Mouse (Mus musculus) cerebral cortex, adult 2 months (tissue): Measurements from ENCODE around the gene Gad1.

Source experiments
- WGBS: fragments of 180-500 bp; shearing (Covaris S2); methylation state at CpG from one replicate; pipeline ENCODE4 v1.1.7; 2018; 5-methylcytosine and 5-hydroxymethylcytosine counted together

Gene Gad1

DNA sequence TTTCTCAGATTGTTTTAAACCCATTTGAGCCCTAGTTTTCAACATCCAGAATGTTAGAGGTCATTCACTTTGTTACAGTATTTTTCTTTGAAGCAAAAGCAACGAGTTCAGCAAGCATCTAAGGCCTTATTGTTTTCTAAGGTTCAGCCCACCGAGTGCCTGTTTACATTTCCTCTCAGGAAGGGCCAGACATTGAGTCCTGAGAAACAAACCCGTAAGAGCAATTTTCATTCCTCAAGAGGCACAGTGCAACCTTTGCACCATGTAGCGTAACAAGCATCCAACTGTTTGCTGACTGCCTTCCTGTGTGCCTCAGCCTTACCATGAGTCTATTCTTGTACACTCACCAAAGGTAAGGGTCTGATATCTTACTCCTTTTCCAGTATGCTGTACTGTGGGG is at the start of gene Gad1:
TSS of gene Gad1 (plus strand) at position 301 of the 400 bp plus-strand sequence.
- WGBS = 64% methylated on average over 4 of the region's 4 CpGs

DNA sequence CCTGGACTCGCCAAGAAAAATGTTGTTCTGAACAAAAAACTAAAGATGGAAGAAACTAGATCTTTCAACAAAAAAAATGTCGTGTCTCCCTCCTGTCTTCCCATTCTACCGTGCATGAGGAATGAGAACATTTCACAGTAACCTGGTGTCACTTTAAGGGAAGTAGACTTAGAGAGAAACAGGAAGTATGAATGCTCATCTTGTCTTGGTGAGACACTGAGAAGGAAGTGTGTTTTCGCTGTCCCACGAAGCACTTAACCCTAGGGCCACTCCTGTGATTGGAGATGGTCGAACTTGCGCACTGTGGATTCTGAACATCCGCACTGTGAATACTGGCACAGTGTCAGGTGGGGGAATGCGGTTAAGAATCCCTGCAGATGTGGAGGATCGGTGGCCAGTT is 49.4 kb upstream of the Gad1 start:
- WGBS = 80% methylated on average over 10 of the region's 10 CpGs

DNA sequence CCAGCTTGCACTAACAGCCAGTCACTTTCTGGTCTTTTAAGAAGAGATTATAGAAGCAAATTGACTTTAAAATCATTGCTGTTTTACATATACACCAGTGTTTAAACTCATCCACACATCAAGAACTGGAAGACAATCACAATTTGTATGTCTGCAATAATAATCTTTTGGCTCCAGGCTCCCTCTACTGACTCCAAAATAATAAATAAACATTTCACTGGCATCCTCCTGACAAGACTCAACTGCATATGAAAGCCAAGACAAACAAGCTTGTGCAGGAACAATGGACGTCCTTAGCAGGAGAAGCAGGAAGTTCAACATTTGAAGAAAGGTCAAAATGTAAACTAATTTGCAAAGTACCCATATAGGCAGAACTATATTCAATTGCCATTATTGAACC is 47.6 kb upstream of the Gad1 start:
- WGBS = 53% methylated on average over 1 of the region's 1 CpGs

DNA sequence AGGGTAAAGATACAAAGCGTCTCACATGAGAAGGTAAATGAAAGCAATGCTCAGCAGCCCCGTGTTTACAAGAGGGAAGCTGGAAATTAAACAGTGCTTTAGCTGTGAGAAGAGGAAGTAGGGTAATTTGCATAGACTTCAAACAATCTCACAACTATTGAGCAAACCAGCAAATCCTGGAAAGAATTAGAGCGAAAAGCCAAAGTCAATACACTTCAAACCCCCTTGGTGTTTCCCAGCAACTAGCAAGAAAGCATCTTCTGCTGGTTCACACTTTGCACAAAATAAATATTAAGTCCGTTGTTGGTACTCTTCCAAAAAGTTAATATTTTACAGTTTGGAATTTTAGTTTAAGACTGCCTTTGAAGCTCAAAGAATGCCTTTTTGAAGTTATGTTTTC is 47.0 kb upstream of the Gad1 start:
- 38% methylated on average over 4 of the region's 4 CpGs for WGBS

DNA sequence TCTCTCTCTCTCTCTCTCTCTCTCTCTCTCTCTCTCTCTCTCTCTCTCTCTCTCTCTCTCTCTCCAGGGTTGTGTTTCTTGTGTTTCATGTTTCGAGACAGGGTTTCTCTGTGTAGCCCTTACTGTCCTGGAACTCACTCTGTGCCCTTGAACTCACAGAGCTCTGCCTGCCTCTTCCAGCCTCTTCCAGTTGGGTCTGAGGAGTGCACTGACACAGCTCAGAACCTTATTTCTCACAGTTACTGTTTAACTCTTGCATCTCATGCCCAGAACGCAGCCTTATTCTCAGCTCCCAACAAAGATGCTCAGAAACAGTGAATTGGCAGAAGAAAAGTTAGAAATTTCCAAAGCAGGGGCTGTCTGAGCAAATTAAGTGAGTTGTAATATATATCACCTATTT is 46.5 kb upstream of the Gad1 start:
- WGBS = 52% methylated on average over 2 of the region's 2 CpGs

DNA sequence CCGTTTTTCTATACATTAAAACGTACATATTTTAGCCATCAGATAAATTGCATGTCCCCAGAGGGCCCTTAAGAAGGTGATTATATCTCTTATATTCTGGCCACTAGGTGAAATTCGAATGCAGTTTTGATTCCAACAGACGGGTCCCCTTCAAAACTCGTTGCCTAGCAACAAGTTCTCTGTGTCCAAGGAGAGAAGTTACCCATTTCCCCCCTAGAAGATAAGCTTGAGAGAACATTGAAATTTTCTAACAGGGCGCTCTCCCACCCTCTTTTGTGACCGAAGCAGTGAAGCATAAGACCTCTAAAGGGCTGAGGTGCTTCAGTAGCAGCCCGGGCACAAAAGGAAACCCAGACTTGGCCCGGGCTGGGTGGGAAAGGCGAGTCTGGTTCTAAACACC is 44.4 kb upstream of the Gad1 start, which contains the start of gene Erich2:
TSS of gene Erich2 (plus strand) at position 324 of the 400 bp plus-strand sequence.
- 16% methylated on average over 10 of the region's 10 CpGs for WGBS

DNA sequence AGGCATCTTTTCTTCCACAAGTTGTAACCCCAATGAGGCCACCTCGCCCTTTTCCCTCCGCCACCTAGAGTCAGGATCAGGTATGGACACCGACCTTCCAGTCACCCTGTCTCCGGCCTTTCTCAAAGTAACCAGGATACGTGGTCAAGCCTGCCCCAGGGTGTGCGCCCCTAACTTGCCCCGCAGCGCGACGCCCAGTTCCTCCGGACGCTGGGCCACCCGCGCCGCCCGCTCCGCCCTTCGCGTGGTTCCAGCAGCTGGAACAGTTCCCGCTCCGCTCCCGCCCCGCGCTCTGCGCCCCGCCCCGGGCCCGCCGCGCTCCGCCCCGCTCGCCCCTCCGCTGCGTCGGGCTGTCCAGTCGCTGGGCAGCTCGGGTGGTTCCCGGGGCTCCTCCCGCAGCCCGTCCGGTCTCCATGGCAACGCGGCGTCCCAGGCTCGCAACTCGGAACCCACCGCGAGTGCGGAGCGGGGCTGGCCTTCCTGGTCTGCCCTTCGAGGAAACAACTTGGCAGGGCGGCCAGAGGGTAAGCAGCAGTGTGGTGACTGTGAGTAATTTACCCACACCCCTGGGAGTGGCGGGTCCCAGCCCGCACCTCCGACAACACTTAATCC is 43.7 kb upstream of the Gad1 start:
- WGBS = under 1% methylated on average over 56 of the region's 56 CpGs

DNA sequence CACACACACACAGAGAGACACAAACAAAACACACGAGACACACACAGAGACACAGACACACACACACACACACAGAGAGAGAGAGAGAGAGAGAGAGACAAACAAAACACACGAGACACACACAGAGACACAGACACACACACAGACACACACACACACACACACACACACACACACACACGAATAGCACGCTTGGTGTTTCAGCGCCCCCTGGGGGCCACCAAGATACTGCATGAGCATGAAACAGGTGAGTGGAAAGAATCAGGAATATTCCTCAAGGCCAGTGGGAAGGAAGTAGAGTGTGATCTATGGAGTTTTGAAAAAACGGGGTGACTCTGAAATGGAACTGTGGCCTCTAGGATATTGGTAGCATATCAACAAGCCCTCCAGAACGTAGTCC is 14.6 kb upstream of the Gad1 start:
- 39% methylated on average over 7 of the region's 7 CpGs for WGBS

DNA sequence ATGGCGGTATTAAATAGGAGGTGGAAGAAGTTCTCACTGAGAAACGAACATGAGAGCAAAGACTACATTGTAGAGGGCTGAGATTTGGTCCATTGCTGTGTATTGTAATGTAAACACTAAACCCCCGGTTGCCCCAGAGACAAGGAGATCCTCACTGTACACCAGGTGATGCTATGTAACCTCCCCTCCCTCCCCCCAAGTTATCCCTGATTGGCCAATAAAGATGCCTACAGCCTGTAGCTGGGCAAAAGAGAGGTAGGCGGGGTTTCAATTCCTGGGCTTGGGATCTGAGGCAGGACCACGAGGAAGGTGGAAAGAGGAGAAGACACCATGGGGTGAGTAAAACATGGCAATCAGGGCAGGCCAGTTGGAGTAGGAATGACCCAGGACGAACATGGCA is 2.2 kb upstream of the Gad1 start:
- 78% methylated on average over 6 of the region's 6 CpGs for WGBS

DNA sequence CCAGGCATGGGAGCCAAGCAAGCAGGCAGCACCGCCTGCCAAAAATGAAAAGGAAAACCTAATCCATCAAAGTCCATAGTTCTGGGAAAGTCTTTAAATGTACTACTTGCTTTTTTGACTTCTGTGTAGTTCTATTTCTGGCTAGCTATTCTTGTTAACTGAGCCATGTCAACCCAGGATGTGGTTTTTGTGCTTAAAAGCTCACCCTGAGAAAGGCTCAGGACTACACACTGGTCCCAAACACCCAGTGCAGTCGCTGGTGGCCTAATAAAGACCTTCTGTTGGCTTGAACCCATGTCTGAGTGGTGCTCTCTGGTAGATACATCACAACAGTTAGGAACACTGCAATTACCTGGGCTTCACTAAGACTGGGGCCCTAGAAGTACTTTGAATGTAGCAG is 1.4 kb upstream of the Gad1 start:
- 86% methylated on average over 2 of the region's 2 CpGs for WGBS

DNA sequence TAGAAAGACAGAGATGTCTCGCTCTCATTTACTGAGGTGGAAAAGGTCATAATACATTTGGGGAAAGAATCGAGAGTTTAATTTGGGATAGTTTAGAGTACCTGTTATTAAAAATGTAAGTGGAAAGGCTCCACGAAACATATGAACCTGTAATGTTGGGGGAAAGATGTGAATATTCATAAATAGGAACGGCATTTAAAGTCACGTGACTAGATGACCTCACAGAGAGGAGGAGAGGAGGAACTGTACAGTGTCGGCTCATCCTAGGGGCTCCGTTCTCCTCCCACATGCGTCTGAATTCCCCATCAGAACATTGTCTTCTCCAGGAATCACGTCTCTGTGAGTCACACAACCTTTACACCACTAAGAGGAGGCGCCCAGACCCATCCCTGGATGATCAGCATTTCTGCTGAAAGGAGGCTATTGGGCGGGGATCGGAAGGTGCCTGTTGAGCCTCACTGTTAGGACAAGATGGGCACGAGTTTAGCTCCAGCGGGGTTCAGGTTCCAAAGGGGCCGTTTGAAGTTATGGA is 739 bp upstream of the Gad1 start:
- WGBS = 89% methylated on average over 15 of the region's 15 CpGs

DNA sequence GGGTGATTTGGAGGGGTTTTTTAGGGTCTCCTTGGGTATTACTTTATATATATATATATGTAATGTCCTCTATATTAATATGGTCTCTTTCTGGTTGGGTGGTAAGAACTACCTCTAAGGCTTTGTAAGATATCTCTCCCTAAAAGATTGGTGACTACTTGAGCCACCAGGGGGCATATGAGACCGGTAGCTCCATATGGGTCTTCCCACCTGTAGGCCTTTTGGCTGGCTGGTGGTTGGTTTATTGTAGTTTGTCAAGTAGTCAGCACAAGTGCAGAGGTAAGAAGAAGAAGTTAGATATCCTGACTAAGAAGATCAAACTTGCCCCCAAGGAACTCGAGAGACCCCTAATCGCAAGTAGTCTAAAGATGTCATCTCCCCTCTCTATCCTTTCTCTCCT is 954 bp downstream of the Gad1 start:
- WGBS = 88% methylated on average over 3 of the region's 3 CpGs

DNA sequence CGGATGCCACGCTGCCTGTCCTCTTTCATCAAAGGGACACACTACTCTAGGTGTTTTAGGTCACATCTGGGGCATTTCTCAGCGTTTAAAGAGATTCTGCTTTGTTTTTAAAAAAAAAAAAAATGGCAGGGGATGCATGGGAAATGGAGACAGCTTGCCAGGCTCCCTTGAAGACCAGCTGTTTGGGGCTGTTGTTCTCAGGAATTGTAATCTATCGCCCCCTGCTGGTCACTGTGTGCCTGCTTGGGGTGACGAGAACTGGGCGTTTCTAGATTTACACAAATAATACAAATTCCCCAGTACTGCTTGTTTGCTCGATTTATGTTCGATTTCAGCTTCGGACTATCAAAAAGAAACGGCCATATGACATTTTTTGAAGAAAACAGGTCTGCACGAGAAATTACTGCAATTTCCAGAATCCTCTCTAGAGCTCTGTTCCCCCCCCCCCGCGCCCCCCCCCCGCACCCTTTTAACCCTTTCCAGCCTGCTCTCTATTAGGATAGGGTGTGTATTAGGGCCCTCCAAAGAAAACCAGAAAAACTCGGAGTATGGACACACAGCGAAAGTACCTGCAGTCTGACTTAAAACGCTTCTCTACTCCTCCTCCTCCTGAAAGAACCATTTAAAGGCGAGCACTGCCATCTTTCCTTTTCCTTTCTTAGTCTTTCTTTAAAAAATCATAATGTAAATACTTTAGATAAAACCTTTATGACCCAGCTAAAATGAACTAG is 5.4 kb downstream of the Gad1 start:
- WGBS = 7% methylated on average over 18 of the region's 18 CpGs

DNA sequence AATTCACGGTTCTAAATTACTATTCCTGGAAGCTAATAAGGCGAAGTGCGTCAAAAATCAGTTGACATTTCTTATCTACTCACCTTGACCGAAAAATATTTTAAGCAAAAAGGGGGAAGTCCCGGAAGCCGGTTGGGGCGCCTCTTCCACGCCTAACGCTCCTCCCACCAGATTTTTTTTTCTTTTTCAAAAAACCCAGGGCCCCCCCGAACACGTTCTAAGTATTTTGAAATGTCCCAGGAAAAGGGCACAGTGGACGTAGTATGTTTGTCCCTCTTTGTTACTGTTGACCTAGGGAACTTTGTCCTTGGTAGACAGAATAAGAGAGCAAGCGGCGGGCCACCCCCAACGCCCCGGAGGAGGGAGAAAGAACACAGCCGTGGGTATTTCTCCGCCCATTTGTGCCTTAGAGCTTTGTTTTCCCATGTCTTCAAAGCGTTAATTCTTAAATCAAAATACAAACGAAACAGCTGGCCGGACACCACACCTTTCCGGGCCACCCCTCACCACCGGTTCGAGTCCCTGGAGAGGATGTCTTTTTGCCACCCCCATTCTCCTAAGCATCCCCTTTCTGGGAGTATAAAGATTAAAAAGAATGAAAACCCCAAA is 6.1 kb downstream of the Gad1 start:
- WGBS = 12% methylated on average over 24 of the region's 24 CpGs

DNA sequence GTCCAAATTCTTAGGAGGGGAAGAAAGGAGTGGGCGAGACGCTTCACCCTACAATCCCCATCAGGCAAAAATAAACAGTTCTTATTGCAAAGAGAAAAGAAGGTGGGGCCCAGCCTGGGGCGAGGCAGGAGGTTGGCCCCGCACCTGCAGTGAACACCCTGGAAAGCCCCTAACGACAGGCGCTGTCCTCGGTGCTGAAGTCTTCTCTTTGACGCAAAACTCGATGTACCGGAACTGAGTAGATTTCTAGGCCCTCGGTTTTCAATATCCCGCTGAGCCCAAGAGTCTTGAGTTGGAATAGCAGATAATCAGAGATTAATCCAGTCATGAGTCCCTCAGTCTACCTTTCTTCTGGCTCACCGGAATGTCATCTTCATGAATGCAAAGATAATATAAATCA is 6.6 kb downstream of the Gad1 start:
- 7% methylated on average over 13 of the region's 13 CpGs for WGBS

DNA sequence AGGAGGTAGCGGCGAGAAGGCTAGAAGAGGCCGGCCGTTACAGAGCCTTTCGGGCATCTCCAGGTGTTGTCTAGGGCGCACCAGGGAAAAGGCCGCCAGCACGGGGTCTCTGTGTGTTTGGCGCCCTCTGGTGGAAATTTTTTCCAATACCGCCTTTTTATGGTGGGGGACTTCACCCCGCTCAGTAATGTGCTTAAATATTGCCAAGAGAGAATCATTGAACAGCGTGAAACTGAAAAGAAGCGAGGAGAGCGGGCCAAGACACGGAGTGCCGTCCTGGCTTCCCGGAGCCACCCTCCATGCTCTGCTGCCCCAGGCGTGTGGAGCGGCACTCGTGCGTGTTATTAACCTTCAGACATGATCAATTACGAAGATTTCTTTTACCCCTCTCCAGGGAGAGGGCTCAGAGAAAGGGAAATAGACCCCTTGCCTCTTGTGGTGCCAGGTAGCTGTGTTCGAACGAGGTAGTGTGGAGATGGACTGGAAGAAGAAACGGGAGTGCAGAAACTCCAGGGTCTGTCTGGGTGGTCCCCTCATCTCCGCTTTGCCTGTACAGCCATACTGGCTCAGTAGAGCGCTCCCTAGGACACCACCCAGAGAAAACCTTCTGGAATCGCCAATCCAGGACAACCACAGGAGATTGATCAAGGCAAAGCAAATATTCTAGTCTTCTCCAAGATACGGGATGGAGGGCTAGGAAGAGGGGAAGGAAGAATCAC is 8.4 kb downstream of the Gad1 start:
- 2% methylated on average over 29 of the region's 29 CpGs for WGBS

DNA sequence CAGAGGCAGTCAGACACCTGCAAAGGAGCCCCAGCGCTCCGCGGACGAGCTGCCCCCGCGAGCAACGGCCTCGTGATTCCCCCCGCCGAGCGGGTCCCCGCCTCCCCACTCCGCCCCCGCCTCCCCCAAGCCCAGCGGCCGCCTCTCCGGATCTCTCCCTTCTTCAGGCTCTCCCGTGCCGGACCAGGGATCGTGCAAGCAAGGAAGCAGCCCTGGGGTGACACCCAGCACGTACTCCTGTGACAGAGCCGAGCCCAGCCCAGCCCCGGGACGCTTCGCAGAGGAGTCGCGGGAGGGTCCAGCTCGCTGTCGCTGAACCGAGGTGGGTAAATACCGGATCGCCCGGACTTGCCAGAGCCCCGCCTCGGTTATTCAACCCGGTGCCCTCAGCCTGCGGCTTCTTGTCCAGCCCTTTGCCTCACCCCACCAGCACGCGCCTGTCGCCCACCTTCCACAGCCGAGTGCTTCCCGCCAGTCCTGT is 9.2 kb downstream of the Gad1 start:
- 3% methylated on average over 42 of the region's 42 CpGs for WGBS

DNA sequence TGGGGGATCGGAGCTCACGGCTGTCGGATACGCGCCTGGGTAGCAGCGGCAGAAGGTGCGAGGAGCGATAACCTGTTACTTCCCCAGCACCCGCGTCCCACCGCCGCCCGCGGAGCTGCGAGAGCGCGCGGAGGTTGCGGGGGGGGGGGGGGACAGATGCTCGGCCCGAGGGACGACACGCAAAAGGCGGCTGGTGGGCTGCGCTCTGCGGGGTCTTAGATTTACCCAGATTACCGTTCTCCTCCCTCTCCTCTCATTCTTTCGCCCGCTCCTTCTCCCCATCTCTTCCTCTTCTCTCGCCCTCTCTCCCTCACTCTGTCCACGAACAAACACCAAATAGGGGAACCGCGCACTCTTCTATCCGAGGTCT is 9.7 kb downstream of the Gad1 start:
- under 1% methylated on average over 29 of the region's 34 CpGs for WGBS

DNA sequence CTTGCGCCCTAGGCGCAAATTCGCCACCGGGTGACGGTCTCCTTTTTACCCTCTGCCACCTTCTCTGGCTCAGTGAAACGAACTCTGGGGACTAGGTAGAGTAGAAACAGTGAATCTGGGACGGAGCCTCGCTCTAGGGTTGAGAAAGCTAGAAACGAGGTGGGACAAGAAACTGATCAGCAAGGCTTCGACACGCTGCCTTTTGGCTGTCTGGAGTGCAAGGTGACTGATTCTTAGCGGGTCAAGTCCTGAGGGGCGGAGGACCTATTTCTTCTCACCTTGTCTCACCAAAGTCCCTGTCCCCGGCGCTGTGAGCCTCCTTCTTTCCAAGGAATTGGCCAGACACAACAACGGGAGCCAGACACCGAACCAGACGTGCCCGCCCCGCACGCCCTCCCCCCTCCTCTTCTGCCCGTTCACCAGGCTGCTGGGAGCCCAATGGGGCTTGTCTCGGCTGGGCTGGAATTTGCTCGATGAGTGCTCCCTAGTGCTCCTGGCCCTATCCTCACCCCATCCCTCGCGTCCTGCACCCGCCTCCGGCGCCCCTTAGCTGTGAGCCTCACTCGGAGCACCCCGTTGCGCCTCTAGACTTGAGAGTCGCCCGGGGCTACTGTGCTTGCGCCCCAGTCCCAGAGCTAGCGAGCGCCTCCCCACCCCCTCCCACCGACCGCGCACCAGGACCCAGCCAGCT is 10.3 kb downstream of the Gad1 start:
- 3% methylated on average over 40 of the region's 40 CpGs for WGBS

DNA sequence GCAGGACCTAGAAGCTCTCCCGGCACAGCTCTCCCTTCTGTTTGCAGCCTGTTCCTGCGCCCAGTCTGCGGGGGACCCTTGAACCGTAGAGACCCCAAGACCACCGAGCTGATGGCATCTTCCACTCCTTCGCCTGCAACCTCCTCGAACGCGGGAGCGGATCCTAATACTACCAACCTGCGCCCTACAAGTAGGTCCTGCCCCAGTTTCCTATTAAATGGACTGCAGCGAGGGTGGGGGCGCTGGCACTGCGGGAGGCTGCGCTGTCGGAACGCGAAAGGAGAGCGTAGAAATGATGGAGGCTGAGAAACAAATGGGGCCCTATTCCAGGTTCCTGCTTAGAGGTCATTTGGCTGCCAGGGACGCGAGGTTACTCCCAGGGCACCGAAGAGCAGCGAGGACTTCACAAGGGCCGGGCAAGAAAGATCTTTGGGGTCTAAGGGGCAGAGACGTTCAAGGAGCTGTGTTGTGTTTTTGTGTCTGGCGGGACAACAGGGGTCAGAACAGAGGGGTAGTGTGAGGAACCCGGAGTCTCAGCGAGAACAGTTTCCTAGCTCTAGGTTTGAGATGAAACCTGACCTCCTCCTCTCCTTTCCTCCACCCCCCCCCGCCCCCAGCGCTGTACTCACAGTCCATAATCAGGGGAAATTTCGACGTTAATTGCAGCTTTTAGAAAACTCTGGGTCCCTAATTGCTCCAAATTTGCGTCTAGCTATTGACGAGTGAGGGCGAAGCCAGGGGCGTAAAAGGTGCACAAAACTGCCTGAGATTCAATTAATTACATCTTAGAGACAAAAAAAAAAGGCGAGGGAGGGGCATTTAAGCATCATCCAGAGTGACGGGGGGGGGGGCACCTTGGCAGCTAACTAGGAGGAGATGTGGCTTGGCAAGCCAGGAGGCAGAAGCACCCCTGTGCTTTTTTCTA is 11.1 kb downstream of the Gad1 start:
- WGBS = 3% methylated on average over 38 of the region's 38 CpGs
